Mouse (Mus musculus) gastrocnemius, postnatal 10 days (tissue): ENCODE measurements around the gene Tmem246. TPM values are rescaled to one million over a fixed set of nuclear protein-coding genes. Genes with fewer than 3 reads are reported as not detected.

Experiments used
- total RNA-seq, 2 experiments: library from RNA; stranded (reverse); gene quantifications; 2 replicates each; pipeline ENCODE4 v1.2.3; 2021

The Tmem246 gene
- total RNA-seq, 2 experiments from 2014 or later, result 42.0 to 45.8 TPM

Other genes with a start within 250 kb of the Tmem246 start
- not detected for gene Acnat2, start 189.7 kb downstream of the Tmem246 start, total RNA-seq
- not detected for gene Acnat1, start 124.0 kb downstream of the Tmem246 start, total RNA-seq
- under 1 TPM in 1 of 2 experiments, not detected in 1; 0.12 TPM for gene Baat, start 91.3 kb downstream of the Tmem246 start, total RNA-seq
- gene Mrpl50, start 76.8 kb downstream of the Tmem246 start, total RNA-seq, result 10 to 100 TPM; 32.1 to 33.7 TPM
- gene Zfp189, start 76.7 kb downstream of the Tmem246 start, total RNA-seq, result 1 to 10 TPM; 3.4 to 3.6 TPM
- 1 to 10 TPM in 1 of 2 experiments, under 1 TPM in 1; 0.35 to 1.8 TPM for gene Aldob, start 48.3 kb downstream of the Tmem246 start, total RNA-seq
- 10 to 100 TPM; 32.0 to 37.4 TPM for gene Rnf20, start 34.1 kb upstream of the Tmem246 start, total RNA-seq
- gene Ppp3r2, start 84.1 kb upstream of the Tmem246 start, total RNA-seq, result under 1 TPM in 1 of 2 experiments, not detected in 1; 0.07 TPM
- gene Grin3a, start 247.9 kb upstream of the Tmem246 start, total RNA-seq, result 1 to 10 TPM; 1.1 to 1.2 TPM